27 mouse cellular contexts compared by ENCODE assay signal in the genomic region with DNA sequence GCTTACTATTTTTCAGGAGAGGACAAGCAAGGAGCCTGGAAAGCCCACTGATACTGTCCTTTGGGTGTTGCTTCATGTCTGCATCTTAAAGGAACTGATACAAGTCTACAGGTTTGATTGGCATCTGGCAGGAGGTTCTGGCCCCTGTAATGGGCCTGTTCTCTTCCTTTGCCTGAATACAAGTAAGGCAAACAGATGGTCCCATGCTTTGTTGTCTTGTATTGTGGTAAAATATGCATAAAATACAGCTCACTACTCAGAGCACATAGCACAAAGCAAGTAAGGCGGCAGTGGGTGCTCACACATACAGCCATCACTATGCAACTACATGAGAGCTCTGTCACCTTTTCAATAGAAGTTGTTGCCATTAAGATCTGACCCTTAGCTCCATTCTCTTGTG. TPM values are rescaled to one million over a fixed set of nuclear protein-coding genes. Genes with fewer than 3 reads are reported as not detected.
A peak's percentile ranks its signal among the peaks of the same experiment; 100 is the strongest.
DNase-seq lines count a peak whose midpoint lies in the region; ATAC-seq lines count a peak whose summit lies in the region.
"Had no signal": no experiment of that assay in that cellular context is flagged by ENCODE, and none has a peak within 500 bp of the region (broad histone marks: within the 10 kb centered on the region; RNA-seq: fewer than 3 reads in every experiment).

No protein-coding gene starts in this region.

- 92% methylated on average over 1 of the region's 1 CpGs for WGBS in forebrain, embryonic 13.5 days
- WGBS in forebrain, embryonic 10.5 days = 97% methylated on average over 1 of the region's 1 CpGs
- 98% methylated on average over 1 of the region's 1 CpGs for WGBS in heart, embryonic 10.5 days
- 62% methylated on average over 1 of the region's 1 CpGs for WGBS in forebrain, embryonic 16.5 days

- H3K9me3 ChIP-seq in forebrain, embryonic 13.5 days (replicated peaks) = no peaks in the 10 kb centered on the region
- no peaks in the 10 kb centered on the region for H3K9me3 ChIP-seq in forebrain, embryonic 10.5 days
- no peaks in the 10 kb centered on the region for H3K9me3 ChIP-seq in heart, embryonic 10.5 days
- H3K9me3 ChIP-seq in forebrain, embryonic 16.5 days (ENCODE audit: control insufficient read depth, low read length) = no peaks in the 10 kb centered on the region
- H3K9me3 ChIP-seq: embryonic facial prominence, embryonic 12.5 days; embryonic facial prominence, embryonic 15.5 days; heart, embryonic 12.5 days; heart, embryonic 15.5 days; hindbrain, embryonic 10.5 days; hindbrain, embryonic 13.5 days; intestine, embryonic 15.5 days had no signal

- peak overlapping the region; percentile 19; the same call in 1 of the 2 replicates for H3K27ac ChIP-seq in forebrain, embryonic 13.5 days
- no peak overlapping the region for H3K27ac ChIP-seq in forebrain, embryonic 10.5 days
- no peak overlapping the region for H3K27ac ChIP-seq in heart, embryonic 10.5 days
- H3K27ac ChIP-seq in forebrain, embryonic 16.5 days (ENCODE audit: low read length) = peak overlapping the region; percentile 44; the same call in 1 of the 2 replicates
- H3K27ac ChIP-seq: embryonic facial prominence, embryonic 12.5 days; embryonic facial prominence, embryonic 15.5 days; heart, embryonic 15.5 days; hindbrain, embryonic 10.5 days; hindbrain, embryonic 13.5 days; intestine, embryonic 15.5 days had no signal

- H3K9ac ChIP-seq in forebrain, embryonic 13.5 days = no peak overlapping the region
- no peak overlapping the region for H3K9ac ChIP-seq in forebrain, embryonic 16.5 days (replicated peaks; ENCODE audit: low read depth, low read length)
- H3K9ac ChIP-seq: embryonic facial prominence, embryonic 12.5 days; embryonic facial prominence, embryonic 15.5 days; heart, embryonic 12.5 days; heart, embryonic 15.5 days; hindbrain, embryonic 13.5 days; intestine, embryonic 15.5 days had no signal

- peaks cover 18% of the 10 kb centered on the region for H3K4me1 ChIP-seq in forebrain, embryonic 13.5 days
- peaks cover 20% of the 10 kb centered on the region for H3K4me1 ChIP-seq in forebrain, embryonic 10.5 days
- peaks cover 24% of the 10 kb centered on the region for H3K4me1 ChIP-seq in heart, embryonic 10.5 days
- peaks cover 11% of the 10 kb centered on the region for H3K4me1 ChIP-seq in forebrain, embryonic 16.5 days (replicated peaks; ENCODE audit: control insufficient read depth, insufficient read depth, low read length)
- H3K4me1 ChIP-seq: embryonic facial prominence, embryonic 15.5 days had no signal

- DNase-seq in forebrain, embryonic 10.5 days (ENCODE audit: extremely low spot score, low spot score) = no peak
- DNase-seq in heart, adult 11 months = peak; percentile 49
- no peak for DNase-seq in heart, embryonic 10.5 days (ENCODE audit: low spot score)
- peak; percentile 35 for DNase-seq in brain, adult 2 months (ENCODE audit: low read depth, low spot score)
- DNase-seq in kidney, postnatal 10 days = no peak
- DNase-seq in cerebellum, adult 11-12 months = no peak
- DNase-seq: adrenal gland, postnatal 10 days; adrenal gland, postnatal 36 days; cerebellum, adult 2 months; cerebellum, adult 9-11 months; cerebellum, postnatal 25 days; gastrocnemius, postnatal 10 days; gastrocnemius, postnatal 36 days; heart, postnatal 10 days; heart, postnatal 36 days; kidney, adult 11 months had no signal

- no peaks in the 10 kb centered on the region for H3K27me3 ChIP-seq in forebrain, embryonic 13.5 days
- no peaks in the 10 kb centered on the region for H3K27me3 ChIP-seq in forebrain, embryonic 10.5 days (ENCODE audit: poor library complexity, severe bottlenecking)
- no peaks in the 10 kb centered on the region for H3K27me3 ChIP-seq in heart, embryonic 10.5 days (ENCODE audit: insufficient read depth, poor library complexity, severe bottlenecking)
- no peaks in the 10 kb centered on the region for H3K27me3 ChIP-seq in forebrain, embryonic 16.5 days (replicated peaks; ENCODE audit: control insufficient read depth, insufficient read depth, low read length)
- H3K27me3 ChIP-seq: embryonic facial prominence, embryonic 12.5 days; embryonic facial prominence, embryonic 15.5 days; heart, embryonic 12.5 days; heart, embryonic 15.5 days; hindbrain, embryonic 13.5 days; intestine, embryonic 15.5 days had no signal

- H3K36me3 ChIP-seq in forebrain, embryonic 13.5 days (ENCODE audit: poor library complexity, severe bottlenecking) = peaks cover 61% of the 10 kb centered on the region
- H3K36me3 ChIP-seq in forebrain, embryonic 10.5 days (replicated peaks) = peaks cover 77% of the 10 kb centered on the region
- H3K36me3 ChIP-seq in heart, embryonic 10.5 days = peaks cover 59% of the 10 kb centered on the region
- H3K36me3 ChIP-seq in forebrain, embryonic 16.5 days (ENCODE audit: control insufficient read depth, insufficient read depth) = peaks cover 5% of the 10 kb centered on the region; the same call in 1 of the 2 replicates

- no peak overlapping the region for H3K4me3 ChIP-seq in forebrain, embryonic 13.5 days
- H3K4me3 ChIP-seq in forebrain, embryonic 10.5 days = no peak overlapping the region
- H3K4me3 ChIP-seq in heart, embryonic 10.5 days = no peak overlapping the region
- no peak overlapping the region for H3K4me3 ChIP-seq in forebrain, embryonic 16.5 days (replicated peaks; ENCODE audit: low read length)
- H3K4me3 ChIP-seq: embryonic facial prominence, embryonic 12.5 days; embryonic facial prominence, embryonic 15.5 days; heart, embryonic 12.5 days; heart, embryonic 15.5 days; hindbrain, embryonic 10.5 days; hindbrain, embryonic 13.5 days; intestine, embryonic 15.5 days had no signal

- no peak; the same call in 1 of the 2 replicates for ATAC-seq in forebrain, embryonic 13.5 days
- ATAC-seq in forebrain, embryonic 16.5 days = peak; percentile 81; the same call in 1 of the 2 replicates
- ATAC-seq: activated CD4-positive, CD25-positive, alpha-beta regulatory T cell, adult 4 months; hindbrain, embryonic 16.5 days; intestine, embryonic 15.5 days had no signal

- H3K4me2 ChIP-seq in forebrain, embryonic 13.5 days = no peak overlapping the region
- H3K4me2 ChIP-seq in forebrain, embryonic 16.5 days (ENCODE audit: low read length) = no peak overlapping the region
- H3K4me2 ChIP-seq: embryonic facial prominence, embryonic 12.5 days; embryonic facial prominence, embryonic 15.5 days; heart, embryonic 12.5 days; heart, embryonic 15.5 days; hindbrain, embryonic 13.5 days; intestine, embryonic 15.5 days had no signal

RNA-seq across cellular contexts. Expression of a gene that starts 39.7 kb away (rescaled TPM):
- 37.1 and 40.5 TPM in 2 replicates for polyA plus RNA-seq in forebrain, embryonic 13.5 days (2015; fragmentation: Nextera tagmentation; extraction: Ambion mirVana)
- polyA plus RNA-seq in forebrain, embryonic 10.5 days (2016; fragmentation: Nextera tagmentation; extraction: Ambion mirVana) = 24.8 and 28.3 TPM in 2 replicates
- 36.6 and 43.6 TPM in 2 replicates for polyA plus RNA-seq in heart, embryonic 10.5 days (2016; fragmentation: Nextera tagmentation; extraction: Ambion mirVana)
- 51.7 and 51.9 TPM in 2 replicates for polyA plus RNA-seq in forebrain, embryonic 16.5 days (2015; fragmentation: Nextera tagmentation; extraction: Ambion mirVana)

Comparison
In these comparisons a context has a peak if more than half of its experiments do, and no peak if none do; other contexts are left out.
1. H3K27ac ChIP-seq: peak in forebrain, embryonic 13.5 days (single experiment) and forebrain, embryonic 16.5 days (single experiment); none in forebrain, embryonic 10.5 days (single experiment) and heart, embryonic 10.5 days (single experiment).
2. DNase-seq: peak in heart, adult 11 months (single experiment) and brain, adult 2 months (single experiment); none in forebrain, embryonic 10.5 days (single experiment), heart, embryonic 10.5 days (single experiment), kidney, postnatal 10 days (single experiment) and cerebellum, adult 11-12 months (single experiment).